Mouse (Mus musculus): ENCODE data around the gene Fam214a.
"Not testable (repeated sequence)": the region's sequence is repeated elsewhere in the genome, so short reads cannot be mapped to it uniquely, and the experiment has no call there.

Fam214a gene

DNA sequence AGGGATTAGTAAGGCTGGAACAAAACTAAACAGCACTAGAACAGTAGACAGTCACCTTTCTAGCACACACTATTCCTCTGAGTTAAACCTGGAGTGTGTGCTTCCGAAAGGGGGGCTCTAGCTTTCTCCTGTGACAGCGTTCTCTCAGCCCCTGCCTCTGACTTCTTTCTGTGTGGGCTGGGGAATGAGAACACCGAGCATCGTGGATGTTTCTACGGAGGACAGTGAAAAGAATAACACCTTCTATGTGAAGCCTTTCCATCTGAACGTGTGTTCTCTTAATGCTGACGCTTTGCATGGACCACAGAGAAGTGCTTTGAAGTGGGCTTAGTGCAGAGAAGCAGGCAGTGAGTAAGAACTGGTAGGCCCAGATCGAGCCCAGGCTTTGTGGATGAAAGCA, 29.5 kb downstream of the Fam214a start:
- no peak for DNase-seq

GRCm38 (mm10) chr9:74982722-74983121, 30.0 kb downstream of the Fam214a start:
- DNase-seq: not testable (repeated sequence)

- DNase-seq: no peak
Measured at GRCm38 (mm10) chr9:74985173-74985715, 32.6 kb downstream of the Fam214a start.

DNA sequence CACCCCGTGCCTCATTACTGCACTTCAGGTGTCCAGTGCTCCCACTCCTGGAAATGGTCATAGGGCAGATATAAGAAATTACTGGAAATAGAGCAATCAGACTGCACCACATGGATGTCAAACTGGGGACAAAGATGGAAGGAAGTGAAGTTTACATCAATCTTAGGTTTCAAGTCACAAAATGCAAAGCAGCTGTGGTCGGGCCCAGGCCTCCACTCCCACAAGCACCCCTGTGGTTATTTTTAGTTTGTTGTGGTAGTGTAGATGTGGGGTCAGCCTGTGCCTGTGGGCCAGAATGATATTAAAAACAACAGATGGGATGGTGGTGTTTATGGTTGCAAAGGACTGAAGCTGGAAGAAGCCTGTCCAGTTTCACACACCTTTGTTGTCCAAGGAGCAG, 33.1 kb downstream of the Fam214a start:
- DNase-seq: no peak

DNA sequence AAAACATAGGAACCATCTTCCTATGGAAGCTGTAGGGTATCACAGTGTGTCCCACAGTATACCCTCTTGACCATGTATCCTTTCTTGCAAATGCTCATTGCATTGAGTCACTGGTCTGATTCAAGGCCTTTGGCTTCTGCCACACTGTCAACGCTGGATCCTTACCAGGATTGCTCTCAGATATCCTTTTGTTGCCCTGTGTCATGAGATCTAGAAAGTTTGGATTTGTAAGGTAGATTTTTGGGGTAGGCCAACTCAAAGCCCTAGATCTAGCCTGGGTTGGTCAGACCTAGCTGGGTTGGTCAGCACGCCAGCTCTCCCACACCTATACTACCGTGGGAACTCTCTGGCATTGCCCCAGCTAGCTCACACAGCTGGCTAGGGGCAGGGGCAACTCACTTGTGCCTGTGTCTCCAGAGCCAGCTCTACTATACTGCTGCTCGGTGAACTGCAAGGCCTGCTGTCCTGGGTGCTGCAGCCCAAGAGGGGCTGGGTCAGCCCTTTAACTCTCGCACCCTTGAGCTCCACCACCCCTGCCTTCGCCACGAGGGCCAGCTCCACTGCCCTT, 36.3 kb downstream of the Fam214a start:
- DNase-seq: no peak

DNA sequence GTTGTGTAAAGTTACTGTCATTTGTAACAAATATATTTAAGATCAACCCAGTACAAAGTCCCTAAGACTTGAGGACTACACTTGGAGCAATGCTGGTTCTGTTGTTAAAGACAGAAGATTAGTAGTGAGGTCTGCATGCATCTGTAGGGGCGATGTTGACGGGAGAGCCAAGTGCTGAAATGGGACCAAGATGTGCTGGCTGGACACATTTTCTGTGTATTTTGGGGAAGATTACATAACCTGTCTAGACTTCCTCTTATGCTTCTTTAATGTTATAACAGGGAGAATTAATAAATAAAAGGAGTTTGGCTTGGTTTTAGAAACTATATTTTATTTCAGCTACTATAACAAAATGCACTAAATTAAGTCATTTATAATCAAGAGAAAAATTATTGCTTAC, 37.3 kb downstream of the Fam214a start:
- no peak for DNase-seq

- no peak for DNase-seq
Measured at GRCm38 (mm10) chr9:74994611-74995257, 42.0 kb downstream of the Fam214a start.

- DNase-seq: no peak
Measured at GRCm38 (mm10) chr9:74996349-74996748, 43.7 kb downstream of the Fam214a start.

DNA sequence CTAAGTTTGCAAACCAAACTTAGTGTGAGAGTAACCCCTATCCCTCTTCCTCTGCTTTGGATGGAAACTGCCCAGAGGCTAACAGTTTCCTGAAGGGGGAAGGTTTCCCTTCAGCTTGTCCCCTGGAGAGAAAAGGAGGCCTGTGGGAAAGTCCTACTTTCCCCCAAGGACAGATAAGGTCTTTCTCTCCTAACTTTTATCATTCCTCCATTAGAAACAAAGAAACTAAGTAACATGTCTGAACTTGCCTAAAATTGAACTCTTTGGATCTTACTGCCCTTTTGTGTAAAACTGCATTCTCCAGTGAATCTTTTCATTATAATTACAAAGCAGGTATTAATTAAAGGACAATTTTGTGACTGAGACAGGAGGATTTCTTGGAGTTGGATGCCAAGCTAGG, 45.3 kb downstream of the Fam214a start:
- DNase-seq: no peak

DNA sequence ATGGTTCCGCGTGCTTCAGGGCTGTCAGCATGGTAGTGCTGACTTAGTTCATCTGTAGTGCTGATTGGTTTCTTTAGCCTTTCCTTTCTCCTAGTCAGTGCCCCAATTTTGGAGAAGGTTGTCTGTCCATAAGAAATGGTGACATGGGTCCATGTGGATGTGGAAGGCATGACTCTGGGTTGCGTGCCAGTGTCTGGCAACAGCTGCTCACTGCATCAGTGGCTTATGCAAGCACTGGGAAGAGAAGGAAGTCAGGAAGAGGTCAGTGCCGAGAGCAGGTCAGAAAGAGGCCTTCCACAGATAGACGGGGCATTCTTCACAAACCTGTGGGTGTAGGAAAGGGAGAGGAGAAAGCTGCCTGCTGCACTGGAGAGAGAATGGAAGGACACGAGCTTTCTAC, 48.3 kb downstream of the Fam214a start:
- no peak for DNase-seq

- DNase-seq: no peak
Measured at GRCm38 (mm10) chr9:75001611-75002204, 49.0 kb downstream of the Fam214a start.

DNA sequence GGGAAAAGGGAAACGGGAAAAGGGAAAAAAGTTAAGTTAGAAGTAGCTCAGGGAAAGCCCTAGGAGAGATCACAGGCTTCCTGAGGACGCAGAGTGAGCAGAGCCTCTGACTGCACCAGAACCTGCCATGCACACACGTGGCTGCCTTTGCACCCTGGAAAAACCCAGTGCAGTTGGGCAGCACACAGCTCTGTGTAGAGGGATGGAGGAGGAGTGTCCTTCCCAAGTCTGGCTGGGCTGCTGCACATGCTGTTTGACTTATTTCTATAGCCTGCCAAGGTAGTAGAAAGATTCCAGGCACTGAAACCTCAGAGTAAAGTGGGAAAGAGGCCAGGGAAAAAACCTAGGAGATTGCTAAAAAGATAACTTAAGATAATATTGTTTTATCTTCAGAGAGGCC, 49.6 kb downstream of the Fam214a start:
- DNase-seq: no peak

GRCm38 (mm10) chr9:75004203-75004602, 51.5 kb downstream of the Fam214a start:
- DNase-seq: no peak

- no peak for DNase-seq
Measured at GRCm38 (mm10) chr9:75016591-75016990, 63.9 kb downstream of the Fam214a start.

- DNase-seq: no peak
Measured at GRCm38 (mm10) chr9:75019181-75019580, 66.5 kb downstream of the Fam214a start.

DNA sequence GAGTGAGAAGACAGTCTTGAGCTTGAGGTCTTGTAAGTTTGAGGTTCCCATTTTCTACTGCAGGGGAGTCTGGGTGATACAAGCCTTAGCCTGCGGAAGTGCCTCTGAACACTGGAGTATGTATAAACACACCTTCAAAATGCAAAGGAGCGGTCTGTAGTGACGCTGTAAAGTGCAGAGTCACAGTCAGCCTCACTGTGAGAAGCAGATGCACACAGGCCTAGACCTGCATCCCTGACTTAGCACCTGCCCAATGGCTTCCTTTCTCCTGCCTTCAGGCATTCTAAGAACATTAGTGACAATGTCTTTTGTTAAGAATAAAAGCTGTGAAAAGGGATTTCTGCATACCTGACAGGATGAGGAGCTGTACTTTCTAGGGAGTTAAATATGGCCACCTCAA, 66.9 kb downstream of the Fam214a start:
- DNase-seq: no peak

DNA sequence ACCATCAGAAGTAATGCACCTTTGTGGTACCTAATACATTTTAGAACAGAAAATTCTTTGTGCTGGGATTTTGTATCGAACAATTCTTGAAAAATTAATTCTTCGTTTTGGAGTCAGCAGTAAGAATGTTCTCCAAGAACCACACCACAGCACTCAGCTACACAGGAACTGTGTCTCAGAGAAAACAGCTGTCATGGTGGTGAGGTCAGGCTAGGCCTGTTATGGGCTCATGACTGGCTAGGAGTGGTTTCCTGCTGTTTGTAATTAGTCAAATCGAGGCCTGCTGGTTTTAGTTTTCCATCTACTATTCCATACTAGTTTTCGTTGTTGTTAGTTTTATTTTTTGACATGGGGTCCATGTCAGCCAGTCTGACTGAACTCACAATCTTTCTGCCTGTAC, 67.9 kb downstream of the Fam214a start:
- no peak for DNase-seq

DNA sequence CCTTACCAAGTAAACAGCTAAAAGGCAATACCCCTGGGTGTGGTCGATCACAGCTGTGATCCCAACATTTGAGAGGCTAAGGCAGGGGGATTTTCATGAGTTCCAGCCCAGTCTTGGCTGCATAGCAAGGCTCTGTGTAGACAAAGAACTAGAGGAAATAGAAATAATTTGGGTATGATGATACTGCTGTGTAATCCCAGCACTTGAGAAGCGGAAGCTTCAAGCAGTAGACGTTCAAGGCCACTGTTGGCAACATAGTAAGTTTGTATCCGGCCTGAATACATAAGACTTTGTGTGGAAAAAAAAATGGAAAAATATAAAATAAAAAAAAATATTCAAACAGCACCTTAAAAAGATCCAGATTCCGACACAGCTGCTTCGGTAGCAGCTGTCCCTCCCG, 69.9 kb downstream of the Fam214a start:
- no peak for DNase-seq

GRCm38 (mm10) chr9:75023150-75023894, 70.6 kb downstream of the Fam214a start:
- DNase-seq: no peak

DNA sequence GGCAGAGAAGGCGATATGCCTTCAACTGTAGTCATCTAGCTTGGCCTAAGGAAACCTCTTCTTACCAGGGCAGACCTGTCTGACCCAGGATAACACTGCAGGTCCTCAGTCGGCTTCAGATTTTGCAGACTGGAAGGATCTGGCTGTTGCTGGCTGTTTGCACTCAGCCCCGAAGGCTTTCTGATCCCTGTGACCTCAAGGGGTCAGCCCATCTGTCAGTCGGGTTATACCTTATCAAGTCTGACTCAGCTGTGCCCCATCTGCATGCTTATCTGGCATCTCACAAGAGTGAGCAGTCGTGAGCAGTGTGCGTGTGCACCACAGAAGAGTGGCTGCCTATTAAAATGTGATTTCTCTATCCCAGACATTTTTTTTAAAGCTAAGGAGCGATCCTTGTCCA, 71.4 kb downstream of the Fam214a start:
- DNase-seq: no peak

- DNase-seq: no peak
Measured at GRCm38 (mm10) chr9:75025689-75026088, 73.0 kb downstream of the Fam214a start.

DNA sequence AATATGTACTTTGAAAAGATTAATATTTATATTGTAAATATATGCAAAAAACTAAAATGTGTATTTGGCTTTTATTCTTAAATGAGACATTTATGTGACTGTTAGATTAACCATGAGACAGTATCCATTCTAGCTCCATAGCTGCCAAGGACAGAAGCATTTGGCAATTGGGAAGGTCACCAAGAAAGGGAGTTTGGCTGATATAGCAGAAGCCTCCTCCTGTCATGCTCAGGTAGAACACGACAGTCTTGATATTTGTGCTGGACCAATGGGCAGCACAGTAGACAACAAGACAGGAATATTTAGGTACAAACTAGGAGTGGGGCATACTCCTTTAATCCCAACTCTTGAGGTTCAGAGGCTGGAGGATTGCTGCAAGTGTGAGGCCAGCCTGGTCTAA, 79.7 kb downstream of the Fam214a start:
- DNase-seq: no peak

GRCm38 (mm10) chr9:75033141-75033540, 80.5 kb downstream of the Fam214a start:
- no peak for DNase-seq

DNA sequence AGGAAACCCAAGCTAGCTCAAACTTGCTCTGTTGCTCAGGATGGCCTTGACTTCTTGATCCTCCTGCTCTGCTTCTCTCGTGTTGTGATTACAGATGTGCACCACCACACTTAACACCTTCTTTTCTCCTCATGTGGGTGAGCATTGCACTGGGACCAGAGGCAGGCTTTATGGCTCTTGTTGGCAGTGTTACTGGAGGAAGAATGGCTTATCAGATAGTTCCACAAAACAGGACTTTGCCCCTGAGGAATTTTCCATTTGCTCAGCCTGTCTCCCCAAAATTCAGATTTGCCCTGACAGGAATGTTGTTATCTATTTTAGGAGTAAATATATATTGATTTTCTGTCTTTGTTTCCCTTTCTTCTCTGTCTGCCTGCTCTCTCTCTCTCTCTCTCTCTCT, 82.0 kb downstream of the Fam214a start:
- DNase-seq: no peak

Measured in right cerebral cortex, postnatal 25 days (tissue).